Mouse (Mus musculus): ENCODE results near the gene S100a10.

DNA sequence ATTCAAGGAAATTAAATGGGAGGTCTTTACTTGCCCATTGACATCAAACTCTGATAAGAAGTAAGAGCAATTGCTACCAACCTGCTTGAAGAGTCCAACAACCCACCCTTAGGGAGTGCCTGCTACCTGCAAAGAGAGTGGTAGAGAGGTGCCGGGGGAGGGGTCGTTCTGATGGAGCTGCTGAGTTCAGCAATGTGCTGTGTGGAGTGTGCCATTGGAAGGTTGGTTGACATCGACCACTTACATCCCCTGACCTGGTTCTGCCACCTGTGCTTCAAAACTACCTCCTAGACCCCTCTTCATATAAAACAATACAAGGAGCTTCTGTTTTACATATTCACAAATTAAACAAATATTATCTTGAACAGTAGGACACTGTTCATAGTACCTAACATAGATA, 27.6 kb upstream of the S100a10 start:
- TF ChIP-seq CTCF (IDR thresholded peaks at IDR 0.05; ENCODE audit: low read depth, low read length) (no peak), EP300 (IDR thresholded peaks at IDR 0.05; ENCODE audit: insufficient read depth, low read depth, low read length) (no peak), POLR2A (IDR thresholded peaks at IDR 0.05; ENCODE audit: insufficient read depth, low read length) (no peak)
